Mouse (Mus musculus) limb, embryonic 12.5 days (tissue): ENCODE data around the gene Krt86. TPM values are rescaled to one million over a fixed set of nuclear protein-coding genes. Genes with fewer than 3 reads are reported as not detected.

Source experiments
- polyA plus RNA-seq: library from polyadenylated mRNA; unstranded; fragments of >200 nt; fragmentation: Nextera tagmentation; extraction: Ambion mirVana; gene quantifications from 2 replicates; pipeline ENCODE4 v1.2.1, GENCODE M21; 2016

Gene Krt86
- polyA plus RNA-seq, 1 experiment from 2014 or later: not detected

Other genes with a start within 250 kb of the Krt86 start
- gene Grasp, start 249.3 kb upstream of the Krt86 start, polyA plus RNA-seq: 7.9 and 10.5 TPM in 2 replicates
- gene Nr4a1, start 219.2 kb upstream of the Krt86 start, polyA plus RNA-seq: 5.5 and 7.0 TPM in 2 replicates
- 66.9 and 67.4 TPM in 2 replicates for gene Atg101, start 189.2 kb upstream of the Krt86 start, polyA plus RNA-seq
- gene 6030408B16Rik, start 180.3 kb upstream of the Krt86 start, polyA plus RNA-seq: 4.5 and 4.7 TPM in 2 replicates
- gene Krt80, start 103.3 kb upstream of the Krt86 start, polyA plus RNA-seq: 0.09 and 0.26 TPM in 2 replicates
- 21.2 and 24.3 TPM in 2 replicates for gene Krt7, start 62.4 kb upstream of the Krt86 start, polyA plus RNA-seq
- gene Krt87, start 34.7 kb upstream of the Krt86 start, polyA plus RNA-seq: 0.29 and 0.56 TPM in 2 replicates
- not detected in 2 replicates for gene Krt88, start 25.7 kb upstream of the Krt86 start, polyA plus RNA-seq
- not detected in 2 replicates for gene Krt81, start 9.7 kb upstream of the Krt86 start, polyA plus RNA-seq
- gene Krt83, start 18.0 kb downstream of the Krt86 start, polyA plus RNA-seq: not detected in 2 replicates
- not detected in 2 replicates for gene Gm49425, start 43.8 kb downstream of the Krt86 start, polyA plus RNA-seq
- gene Krt84, start 59.3 kb downstream of the Krt86 start, polyA plus RNA-seq: not detected in 2 replicates
- not detected in 2 replicates for gene Krt82, start 77.2 kb downstream of the Krt86 start, polyA plus RNA-seq
- gene Krt90, start 89.5 kb downstream of the Krt86 start, polyA plus RNA-seq: 0.08 and 0.24 TPM in 2 replicates
- gene Krt75, start 100.4 kb downstream of the Krt86 start, polyA plus RNA-seq: 0.27 and 0.30 TPM in 2 replicates
- gene Gm5414, start 154.7 kb downstream of the Krt86 start, polyA plus RNA-seq: not detected in 2 replicates
- gene Gm5478, start 173.9 kb downstream of the Krt86 start, polyA plus RNA-seq: not detected in 2 replicates
- not detected in 2 replicates for gene Krt6b, start 206.8 kb downstream of the Krt86 start, polyA plus RNA-seq
- 0.55 and 0.59 TPM in 2 replicates for gene Krt6a, start 220.8 kb downstream of the Krt86 start, polyA plus RNA-seq
- 101 and 109 TPM in 2 replicates for gene Krt5, start 239.4 kb downstream of the Krt86 start, polyA plus RNA-seq